Mouse (Mus musculus) lung, embryonic 16.5 days (tissue): ENCODE data around the gene Sla2. TPM values are rescaled to one million over a fixed set of nuclear protein-coding genes. Genes with fewer than 3 reads are reported as not detected.
"Not testable (repeated sequence)": the region's sequence is repeated elsewhere in the genome, so short reads cannot be mapped to it uniquely, and the experiment has no call there.

Experiments
- ATAC-seq: fragments of 200-750 bp; cut with Nextera tagmentation; 2 replicates; pipeline ENCODE4 v1.8.0; 2017; ENCODE audit warnings: low read depth, mild to moderate bottlenecking, moderate library complexity
- H3K27ac ChIP-seq: fragments of 300-500 bp; sonication (generic); 2 replicates; pipeline ENCODE4 v1.5.1; 2014; ENCODE audit warnings: mild to moderate bottlenecking, control low read depth, low read length
- H3K27me3 ChIP-seq: fragments of 300-500 bp; sonication (generic); 2 replicates; pipeline ENCODE4 v1.6.1; 2014; ENCODE audit warnings: low read depth, low read length, mixed read lengths; ENCODE audit not compliant: control insufficient read depth, insufficient read depth
- H3K36me3 ChIP-seq: fragments of 300-500 bp; sonication (generic); 2 replicates; pipeline ENCODE4 v1.6.1; 2014; ENCODE audit warnings: low read length; ENCODE audit not compliant: control insufficient read depth, insufficient read depth
- H3K4me1 ChIP-seq: fragments of 300-500 bp; sonication (generic); replicated peaks from 2 replicates; pipeline ENCODE4 v1.6.1; 2014; ENCODE audit warnings: low read length, mixed read lengths; ENCODE audit not compliant: control insufficient read depth, insufficient read depth
- H3K4me2 ChIP-seq: fragments of 300-500 bp; sonication (generic); 2 replicates; pipeline ENCODE4 v1.6.1; 2014; ENCODE audit warnings: low read depth, low read length, control low read depth
- H3K4me3 ChIP-seq: fragments of 300-500 bp; sonication (generic); 2 replicates; pipeline ENCODE4 v1.5.1; 2014; ENCODE audit warnings: mild to moderate bottlenecking, low read length, control low read depth
- H3K9ac ChIP-seq: fragments of 300-500 bp; sonication (generic); 2 replicates; pipeline ENCODE4 v1.6.1; 2014; ENCODE audit warnings: low read length, control low read depth
- H3K9me3 ChIP-seq: fragments of 300-500 bp; sonication (generic); 2 replicates; pipeline ENCODE4 v1.6.1; 2016; ENCODE audit warnings: low read length; ENCODE audit not compliant: control insufficient read depth
- WGBS: fragments of 180-500 bp; shearing (Covaris S2); extraction: QIAGEN DNeasy Blood & Tissue Kit; methylation state at CpG from one replicate; pipeline ENCODE4 v1.1.7; 2014; 5-methylcytosine and 5-hydroxymethylcytosine counted together
- polyA plus RNA-seq: library from polyadenylated mRNA; unstranded; fragments of >200 nt; fragmentation: Nextera tagmentation; extraction: Ambion mirVana; gene quantifications from 2 replicates; pipeline ENCODE4 v1.2.1, GENCODE M21; 2015

Gene Sla2
- polyA plus RNA-seq, 1 experiment from 2014 or later = 0.63 TPM

DNA sequence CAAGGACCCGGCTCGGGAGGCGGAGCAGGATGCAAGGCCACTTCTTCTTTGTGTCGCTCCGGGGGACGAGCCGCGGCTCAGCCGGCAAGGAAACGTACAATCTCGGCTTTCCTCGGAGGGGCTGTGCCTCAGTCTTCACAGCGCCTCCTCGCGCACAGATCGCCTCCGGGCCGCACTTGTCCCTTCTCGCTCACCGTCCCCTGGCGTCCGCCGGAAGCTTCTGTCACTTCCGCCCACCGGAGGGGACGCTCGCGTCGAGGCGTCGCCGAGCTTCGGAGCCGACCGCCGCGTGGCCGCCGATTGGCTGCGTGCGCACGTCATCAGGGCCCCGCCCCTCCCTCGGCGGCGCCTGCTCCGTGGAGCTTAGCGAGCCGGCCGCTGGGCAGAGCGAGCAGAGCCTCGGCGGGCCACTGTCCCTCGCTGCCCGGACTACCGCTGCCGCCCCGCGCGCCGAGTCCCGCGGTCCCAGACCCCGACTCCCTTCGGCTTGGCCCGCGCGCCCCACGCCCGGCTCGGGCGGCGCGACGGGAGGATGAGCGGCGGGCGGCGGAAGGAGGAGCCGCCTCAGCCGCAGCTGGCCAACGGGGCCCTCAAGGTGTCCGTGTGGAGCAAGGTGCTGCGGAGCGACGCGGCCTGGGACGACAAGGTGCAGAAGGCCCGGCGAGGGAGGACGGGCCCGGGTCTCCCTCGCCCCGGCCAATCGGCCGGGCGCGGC is 24.1 kb downstream of the Sla2 start, which contains the start of gene Rab5if:
Gene Rab5if, plus strand, starts transcription at position 357 of the 715 bp plus-strand sequence.
- no peaks in the 10 kb centered on the region for H3K27me3 ChIP-seq

DNA sequence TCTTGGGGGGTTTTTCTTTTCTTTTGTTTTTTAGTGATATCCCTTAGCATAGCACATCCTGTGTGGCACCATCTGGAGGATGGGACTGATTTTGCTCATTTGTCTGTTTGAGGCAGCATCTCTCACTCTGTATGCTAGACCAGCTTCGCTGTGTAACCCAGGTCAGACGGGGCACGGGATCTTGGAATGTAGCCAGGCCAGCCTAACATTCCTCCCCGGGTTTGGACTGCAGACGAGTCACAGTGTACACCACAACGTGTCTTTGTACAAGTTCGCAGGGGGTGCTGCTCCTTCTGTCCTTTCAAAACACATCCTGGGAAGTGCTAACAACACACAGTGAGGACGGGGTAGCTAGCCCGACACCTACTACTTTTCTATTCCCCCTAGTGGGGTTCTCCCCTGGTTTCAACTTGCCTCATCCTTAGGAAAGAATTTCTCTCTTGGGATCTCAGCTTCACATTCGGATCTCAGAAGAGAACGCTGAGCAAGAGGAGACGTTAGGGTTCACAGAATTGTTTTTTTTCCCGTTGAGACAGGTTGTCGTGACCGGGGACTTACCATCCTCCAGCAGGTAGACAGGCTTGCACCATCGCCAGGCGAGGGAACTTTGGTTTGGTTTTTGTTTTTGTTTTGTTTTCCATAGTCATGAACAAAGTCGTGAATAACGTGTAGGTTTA is 24.8 kb downstream of the Sla2 start:
- Histone ChIP-seq H3K9me3 (no peaks in the 10 kb centered on the region), H3K27ac (peak overlapping the region; percentile 97), H3K27me3 (no peaks in the 10 kb centered on the region), H3K4me1 (peaks cover 20% of the 10 kb centered on the region), H3K9ac (peak overlapping the region; percentile 69), H3K4me2 (peak overlapping the region; percentile 78), H3K36me3 (peaks cover 5% of the 10 kb centered on the region; the same call in 1 of the 2 replicates), H3K4me3 (peak overlapping the region; percentile 98)
- no peak for ATAC-seq
- 0% methylated on average over 19 of the region's 19 CpGs for WGBS

More for the DNA sequence above, 24.1 kb downstream of the Sla2 start, which contains the start of gene Rab5if:
- Histone ChIP-seq H3K4me3 (peak within 1 kb of the TSS; percentile 98), H3K4me1 (peaks cover 20% of the 10 kb centered on the region), H3K36me3 (peaks cover 5% of the 10 kb centered on the region; the same call in 1 of the 2 replicates), H3K4me2 (peak within 1 kb of the TSS; percentile 78), H3K9ac (peak within 1 kb of the TSS; percentile 99), H3K27ac (peak within 1 kb of the TSS; percentile 97), H3K9me3 (no peaks in the 10 kb centered on the region)
- 0% methylated on average over 80 of the region's 98 CpGs for WGBS
- peak; percentile 97 for ATAC-seq

DNA sequence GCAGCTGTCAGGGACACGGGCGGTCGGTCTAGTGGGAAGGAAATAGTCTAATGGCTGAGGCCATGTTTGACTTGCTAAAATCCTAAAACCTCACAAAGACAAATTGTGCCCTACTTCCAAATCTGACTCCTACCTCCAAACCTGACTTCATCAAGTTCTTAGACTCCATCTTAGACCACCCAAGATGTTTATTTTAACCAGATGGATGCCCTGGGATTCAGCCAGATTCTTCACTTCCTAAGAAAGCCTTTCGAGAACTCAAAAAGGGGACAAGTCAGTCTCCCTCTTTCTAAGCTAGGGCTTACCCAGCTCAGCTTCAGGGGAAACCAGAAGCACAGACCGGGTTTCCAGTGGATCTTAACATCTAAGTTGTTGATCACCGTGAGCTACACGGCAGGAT is 28.3 kb downstream of the Sla2 start:
- WGBS = 53% methylated on average over 7 of the region's 7 CpGs
- H3K4me3 ChIP-seq = no peak overlapping the region
- ATAC-seq = no peak
- H3K4me2 ChIP-seq = no peak overlapping the region
- no peaks in the 10 kb centered on the region for H3K9me3 ChIP-seq
- no peaks in the 10 kb centered on the region for H3K27me3 ChIP-seq
- H3K9ac ChIP-seq = peak overlapping the region; percentile 35; the same call in 1 of the 2 replicates
- peaks cover 9% of the 10 kb centered on the region for H3K4me1 ChIP-seq
- H3K36me3 ChIP-seq = peaks cover 7% of the 10 kb centered on the region
- H3K27ac ChIP-seq = peak overlapping the region; percentile 40

DNA sequence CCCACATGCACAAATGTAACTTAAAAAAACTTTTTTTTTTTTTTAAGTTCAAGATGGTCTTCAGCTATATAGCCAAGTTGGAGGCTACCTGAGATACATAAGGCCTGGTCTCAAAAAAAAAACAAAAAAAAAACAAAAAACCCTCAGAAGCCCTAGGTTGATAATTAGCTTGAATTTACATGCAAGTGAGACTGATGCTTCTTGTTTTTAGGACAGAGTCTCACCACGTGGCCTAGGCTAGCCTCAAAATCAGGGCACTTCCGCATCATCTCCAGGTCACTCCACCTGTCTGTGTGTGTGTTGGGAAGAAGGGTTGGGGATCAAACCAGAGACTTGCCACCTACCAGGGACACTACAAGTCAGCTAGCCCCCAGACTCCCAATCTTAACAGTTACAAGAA is 29.2 kb downstream of the Sla2 start, which contains the start of gene 4930518I15Rik:
Gene 4930518I15Rik, minus strand, starts transcription at position 112 of the 400 bp plus-strand sequence.
- Histone ChIP-seq H3K27me3 (no peaks in the 10 kb centered on the region), H3K27ac (peak within 1 kb of the TSS; percentile 40), H3K9ac (peak within 1 kb of the TSS; percentile 35; the same call in 1 of the 2 replicates), H3K4me1 (peaks cover 9% of the 10 kb centered on the region), H3K4me3 (no peak within 1 kb of the TSS), H3K9me3 (no peaks in the 10 kb centered on the region), H3K4me2 (no peak within 1 kb of the TSS), H3K36me3 (peaks cover 7% of the 10 kb centered on the region)
- WGBS = 84% methylated on average over 2 of the region's 2 CpGs
- no peak for ATAC-seq

DNA sequence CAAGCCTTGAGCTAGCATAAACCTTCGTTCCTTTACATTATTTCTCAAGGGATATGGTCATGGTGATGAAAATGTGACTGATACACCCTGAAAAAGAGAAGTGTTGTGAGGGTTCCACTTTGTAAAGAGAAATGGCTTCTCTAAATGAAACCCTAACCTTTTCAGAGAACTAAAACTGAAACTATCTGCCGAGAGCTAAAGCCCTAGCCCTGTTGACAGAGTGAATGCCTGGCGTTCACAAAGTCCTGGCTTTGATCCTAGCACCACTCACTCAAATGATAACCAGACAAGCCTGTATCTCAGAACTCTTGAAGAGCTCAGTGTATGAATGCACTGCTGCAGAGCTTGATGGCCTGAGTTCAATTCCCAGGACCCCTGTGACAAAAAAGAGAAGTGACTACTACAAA is 29.6 kb downstream of the Sla2 start:
- Histone ChIP-seq H3K36me3 (peaks cover 7% of the 10 kb centered on the region), H3K9me3 (no peaks in the 10 kb centered on the region), H3K4me2 (no peak overlapping the region), H3K4me3 (no peak overlapping the region), H3K4me1 (peaks cover 9% of the 10 kb centered on the region), H3K27ac (peak overlapping the region; percentile 34), H3K9ac (no peak overlapping the region), H3K27me3 (no peaks in the 10 kb centered on the region)
- no peak for ATAC-seq
- 39% methylated on average over 3 of the region's 3 CpGs for WGBS

DNA sequence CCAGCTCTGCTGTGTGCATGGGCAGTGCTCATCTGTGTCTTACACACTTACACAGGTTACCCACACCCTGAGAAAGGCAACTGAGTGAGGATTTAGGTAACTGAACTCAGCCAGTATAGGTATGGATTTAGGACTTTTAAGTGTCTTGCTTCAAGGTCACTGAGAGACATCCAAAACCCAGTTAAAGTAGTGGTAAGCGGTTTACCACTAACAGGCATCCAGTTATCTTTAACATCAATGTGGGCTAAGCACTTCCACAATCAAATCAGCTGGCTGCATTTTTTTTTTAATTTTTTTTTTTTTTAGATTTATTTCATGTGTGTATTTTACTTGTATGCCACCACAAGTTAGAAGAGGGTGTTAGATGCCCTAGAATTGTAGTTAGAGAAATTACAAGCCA is 30.7 kb downstream of the Sla2 start:
- 89% methylated on average over 1 of the region's 1 CpGs for WGBS
- H3K9ac ChIP-seq = no peak overlapping the region
- peaks cover 11% of the 10 kb centered on the region for H3K36me3 ChIP-seq
- H3K4me3 ChIP-seq = no peak overlapping the region
- no peak for ATAC-seq
- H3K4me1 ChIP-seq = peaks cover 3% of the 10 kb centered on the region
- no peak overlapping the region for H3K4me2 ChIP-seq
- no peak overlapping the region for H3K27ac ChIP-seq
- H3K27me3 ChIP-seq = no peaks in the 10 kb centered on the region
- no peaks in the 10 kb centered on the region for H3K9me3 ChIP-seq

DNA sequence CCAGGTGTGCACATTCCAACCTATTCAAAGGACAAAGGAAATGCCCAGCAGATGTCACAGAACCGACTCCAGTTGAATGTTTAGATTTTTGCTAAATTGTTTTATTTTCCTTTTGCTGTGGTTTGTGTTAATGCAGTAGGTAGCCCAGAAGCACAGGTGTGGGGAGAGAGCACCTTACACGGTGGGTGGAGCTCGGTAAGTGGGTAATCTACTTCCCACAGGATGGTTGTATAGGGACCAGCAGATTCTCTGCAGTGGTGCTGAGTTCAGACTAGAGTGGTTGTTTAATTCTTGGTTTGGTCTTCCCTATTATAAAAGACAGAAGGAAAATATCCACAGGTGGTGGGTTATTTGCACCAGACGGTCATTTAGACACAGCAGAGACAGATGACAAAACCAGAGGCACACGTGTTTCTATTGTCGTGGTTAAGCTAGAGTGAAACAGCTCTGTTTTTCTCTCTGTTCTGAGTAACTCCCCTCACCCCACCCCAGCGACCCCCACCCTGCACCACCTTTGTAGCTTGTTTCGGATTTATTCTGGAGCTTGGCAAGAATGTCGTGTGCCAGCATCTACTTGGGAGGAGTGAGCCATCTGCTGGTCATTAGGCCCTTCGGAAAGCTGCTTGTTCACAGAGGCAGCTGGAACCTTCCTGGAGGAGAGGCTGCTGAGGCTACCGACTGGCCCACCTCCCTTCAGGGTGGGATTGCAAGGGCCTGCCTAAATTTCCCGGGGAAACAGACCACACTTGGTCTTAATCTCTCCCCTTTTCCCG is 32.8 kb downstream of the Sla2 start:
- not testable (repeated sequence) for H3K9ac ChIP-seq, H3K9me3 ChIP-seq, H3K4me2 ChIP-seq, H3K27me3 ChIP-seq, H3K4me1 ChIP-seq, H3K4me3 ChIP-seq
- peaks cover 19% of the 10 kb centered on the region for H3K36me3 ChIP-seq
- ATAC-seq = peak; percentile 32; the same call in 1 of the 2 replicates
- 0 out of 2 replicates have a peak overlapping the region, but pooled peaks have one; percentile 13 for H3K27ac ChIP-seq
- 45% methylated on average over 13 of the region's 13 CpGs for WGBS

DNA sequence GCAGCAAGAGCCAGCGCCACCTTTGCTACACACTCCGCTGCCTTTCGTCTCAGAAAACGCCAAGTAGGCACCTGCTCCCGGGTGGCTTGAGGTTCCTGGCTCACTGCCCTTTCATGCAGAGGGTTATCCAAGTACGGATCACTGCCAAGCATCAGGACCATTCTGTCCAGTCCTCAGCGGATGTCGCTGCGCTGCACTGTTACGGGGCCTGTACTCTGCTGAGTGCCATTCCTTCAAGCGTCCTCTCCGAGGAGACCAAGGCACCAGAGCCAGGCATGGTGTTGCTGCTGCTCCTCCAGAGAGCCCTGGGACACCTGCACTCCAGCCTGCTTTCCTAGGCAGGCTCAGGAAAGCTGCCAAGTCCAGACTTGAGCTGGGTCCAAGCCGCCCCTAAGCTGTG is 33.4 kb downstream of the Sla2 start:
- peaks cover 19% of the 10 kb centered on the region for H3K36me3 ChIP-seq
- not testable (repeated sequence) for H3K27me3 ChIP-seq, H3K9me3 ChIP-seq, H3K27ac ChIP-seq, H3K4me1 ChIP-seq, H3K4me3 ChIP-seq, H3K4me2 ChIP-seq, H3K9ac ChIP-seq
- ATAC-seq = peak; percentile 37
- 59% methylated on average over 7 of the region's 13 CpGs for WGBS

DNA sequence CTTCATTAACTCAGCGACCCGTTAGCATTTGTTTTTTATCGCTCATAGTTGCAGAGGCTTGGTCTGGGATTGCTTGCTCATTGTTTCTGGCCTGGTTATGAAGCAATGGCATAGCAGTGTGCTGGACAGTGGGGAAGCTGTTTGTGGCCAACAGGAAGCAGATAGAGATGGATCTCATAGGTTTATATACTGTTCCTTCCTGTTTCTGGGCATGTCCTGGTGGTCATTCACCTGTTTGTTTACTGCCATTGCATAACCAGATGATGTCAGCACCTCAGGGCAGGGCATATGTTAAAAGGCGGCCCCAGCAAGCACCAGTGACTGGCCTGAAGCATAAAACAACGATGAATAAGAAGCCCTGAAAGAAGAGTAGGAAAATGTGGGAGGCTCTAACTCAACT is 36.5 kb downstream of the Sla2 start:
- no peak overlapping the region for H3K4me3 ChIP-seq
- H3K36me3 ChIP-seq = peaks cover 21% of the 10 kb centered on the region
- peaks cover 6% of the 10 kb centered on the region for H3K4me1 ChIP-seq
- no peak for ATAC-seq
- H3K9ac ChIP-seq = no peak overlapping the region
- no peak overlapping the region for H3K27ac ChIP-seq
- no peaks in the 10 kb centered on the region for H3K9me3 ChIP-seq
- WGBS = 72% methylated on average over 5 of the region's 5 CpGs
- no peaks in the 10 kb centered on the region for H3K27me3 ChIP-seq
- H3K4me2 ChIP-seq = no peak overlapping the region
